Comparison of ENCODE assay signal across 1 mouse cellular context in the genomic region with DNA sequence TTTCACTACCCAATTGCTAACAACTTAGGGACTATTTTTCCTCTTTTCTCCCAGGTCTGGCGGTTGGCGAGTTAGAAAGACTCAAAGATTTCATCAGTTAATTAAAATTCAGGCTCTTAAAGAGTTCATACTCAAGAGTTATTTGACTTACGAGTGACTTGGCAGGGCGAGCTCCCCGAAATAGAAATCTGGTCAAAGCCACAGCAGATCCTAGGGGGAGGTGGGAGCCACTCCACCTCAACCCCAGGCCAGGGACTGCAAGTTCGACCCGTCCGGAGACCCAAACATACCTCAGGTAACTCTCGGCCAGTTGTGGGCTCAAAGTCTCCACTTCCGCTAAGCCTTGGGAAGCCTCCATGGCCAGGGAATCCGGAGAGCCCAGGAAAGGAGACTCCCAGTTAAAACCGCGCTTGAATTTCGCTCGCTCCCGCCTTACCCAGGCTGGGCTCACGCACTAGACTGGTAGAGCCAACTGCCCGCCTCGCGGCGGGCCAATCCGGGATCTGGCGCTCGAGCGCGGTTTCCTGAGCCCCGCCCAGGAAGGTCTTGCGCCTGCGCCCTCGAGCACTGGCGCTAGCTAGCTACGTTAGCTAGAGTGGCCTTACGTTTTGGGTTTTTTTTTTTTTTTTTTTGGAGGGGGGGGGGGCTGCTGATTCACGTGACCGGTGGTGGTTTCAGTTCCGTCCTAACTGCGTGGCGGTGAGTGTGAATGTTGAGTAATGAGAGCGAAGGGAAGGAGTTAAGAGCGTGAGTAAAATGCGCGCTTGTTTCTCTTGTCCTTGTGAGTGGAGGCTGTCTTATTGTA.
TF ChIP-seq lines count a peak whose summit lies in the region.

A gene (minus strand): TSS at position 474 of the 805 bp plus-strand sequence.

TF ChIP-seq in CH12.LX, 34 proteins besides CTCF, POLR2A, EP300 and RAD21 (continued from another document):
- TF ChIP-seq NRF1 (IDR thresholded peaks at IDR 0.05; ENCODE audit: low read depth, low read length) (peak; percentile 88), PAX5 (IDR thresholded peaks at IDR 0.05; ENCODE audit: low read length) (no peak), SIN3A (IDR thresholded peaks at IDR 0.05; ENCODE audit: low read length) (peak; percentile 60; the same call in 1 of the 2 replicates), CHD2 (IDR thresholded peaks at IDR 0.05; ENCODE audit: low read length) (0 out of 2 replicates have a peak, but pooled peaks have one; percentile 24), E2F4 (IDR thresholded peaks at IDR 0.05; ENCODE audit: insufficient replicate concordance, low read depth, low read length) (peak; percentile 89; the same call in 1 of the 2 replicates), TCF12 (IDR thresholded peaks at IDR 0.05; ENCODE audit: low read depth, low read length) (peak; percentile 64), ZMIZ1 (IDR thresholded peaks at IDR 0.05; ENCODE audit: low read depth, low read length) (no peak), ETS1 (conservative IDR thresholded peaks at IDR 0.05; ENCODE audit: low read depth, low read length) (peak; percentile 66), JUN (IDR thresholded peaks at IDR 0.05; ENCODE audit: insufficient read depth, low read depth, low read length) (no peak), ZNF384 (IDR thresholded peaks at IDR 0.05; ENCODE audit: low read depth, low read length) (peak; percentile 99), NELFE (IDR thresholded peaks at IDR 0.05; ENCODE audit: low read depth, low read length) (peak; percentile 61; the same call in 1 of the 2 replicates), ZC3H11A (IDR thresholded peaks at IDR 0.05; ENCODE audit: low read depth, low read length) (no peak), MAFK (IDR thresholded peaks at IDR 0.05; ENCODE audit: insufficient replicate concordance, low read length) (no peak), MAZ (IDR thresholded peaks at IDR 0.05; ENCODE audit: low read depth, low read length) (peak; percentile 97), ELF1 (IDR thresholded peaks at IDR 0.05; ENCODE audit: low read depth, low read length) (peak; percentile 71), RCOR1 (conservative IDR thresholded peaks at IDR 0.05; ENCODE audit: low read depth, low read length) (no peak), TBP (conservative IDR thresholded peaks at IDR 0.05; ENCODE audit: low read depth, low read length) (no peak)
